Mouse (Mus musculus) layer of hippocampus, adult 2 months (tissue): ENCODE measurements around the gene Mylk. TPM values are rescaled to one million over a fixed set of nuclear protein-coding genes. Genes with fewer than 3 reads are reported as not detected.

Source experiments
- DNase-seq, 2 experiments: peaks; one replicate each; pipeline ENCODE4 v3.0.0; 2022; ENCODE audit warnings: low spot score in 2 of 2
- H3K27ac ChIP-seq: fragments of 200-600 bp; 2 replicates; pipeline ENCODE4 v1.8.1; 2022
- H3K4me3 ChIP-seq: fragments of 200-600 bp; 2 replicates; pipeline ENCODE4 v1.8.1; 2022; ENCODE audit warnings: mild to moderate bottlenecking
- CTCF ChIP-seq: fragments of 200-600 bp; conservative IDR thresholded peaks from 2 replicates; pipeline ENCODE4 v1.8.1; 2022; ENCODE audit warnings: antibody characterized with exemption, mild to moderate bottlenecking, moderate library complexity
- total RNA-seq, 2 experiments: library from RNA; stranded (reverse); gene quantifications; 2 replicates each; pipeline ENCODE4 v1.2.3; 2021

The Mylk gene
- total RNA-seq, 2 experiments from 2014 or later, result 13.1 to 14.2 TPM

- H3K4me3 ChIP-seq, result no peak overlapping the region
- TF ChIP-seq CTCF, result no peak
- no peak overlapping the region for H3K27ac ChIP-seq
- DNase-seq, result no peak
Measured at GRCm38 (mm10) chr16:34839004-34839703, 94.1 kb downstream of the Mylk start.

- no peak overlapping the region for H3K4me3 ChIP-seq
- no peak overlapping the region for H3K27ac ChIP-seq
- TF ChIP-seq CTCF, result no peak
- no peak for DNase-seq
Measured at GRCm38 (mm10) chr16:34839704-34840331, 94.8 kb downstream of the Mylk start.

- no peak for TF ChIP-seq CTCF
- H3K27ac ChIP-seq, result no peak overlapping the region
- no peak for DNase-seq
- no peak overlapping the region for H3K4me3 ChIP-seq
Measured at GRCm38 (mm10) chr16:34844783-34845182, 99.8 kb downstream of the Mylk start.

GRCm38 (mm10) chr16:34847638-34848037, 102.6 kb downstream of the Mylk start:
- Histone ChIP-seq H3K27ac (no peak overlapping the region), H3K4me3 (no peak overlapping the region)
- no peak for DNase-seq
- no peak for TF ChIP-seq CTCF

GRCm38 (mm10) chr16:34854066-34854465, 109.1 kb downstream of the Mylk start:
- no peak for TF ChIP-seq CTCF
- Histone ChIP-seq H3K4me3 (no peak overlapping the region), H3K27ac (no peak overlapping the region)
- DNase-seq, result no peak

GRCm38 (mm10) chr16:34855136-34855535, 110.1 kb downstream of the Mylk start:
- Histone ChIP-seq H3K4me3 (no peak overlapping the region), H3K27ac (no peak overlapping the region)
- no peak for TF ChIP-seq CTCF
- no peak for DNase-seq

GRCm38 (mm10) chr16:34855751-34856150, 110.7 kb downstream of the Mylk start:
- Histone ChIP-seq H3K4me3 (no peak overlapping the region), H3K27ac (no peak overlapping the region)
- DNase-seq, result no peak
- TF ChIP-seq CTCF, result no peak

GRCm38 (mm10) chr16:34857631-34858030, 112.6 kb downstream of the Mylk start:
- DNase-seq, result no peak
- no peak overlapping the region for H3K27ac ChIP-seq
- TF ChIP-seq CTCF, result no peak
- H3K4me3 ChIP-seq, result no peak overlapping the region

GRCm38 (mm10) chr16:34860761-34861160, 115.8 kb downstream of the Mylk start:
- TF ChIP-seq CTCF, result no peak
- DNase-seq, result no peak
- no peak overlapping the region for H3K4me3 ChIP-seq
- H3K27ac ChIP-seq, result no peak overlapping the region

- DNase-seq, result no peak
- Histone ChIP-seq H3K27ac (no peak overlapping the region), H3K4me3 (no peak overlapping the region)
- TF ChIP-seq CTCF, result no peak
Measured at GRCm38 (mm10) chr16:34861744-34862365, 116.8 kb downstream of the Mylk start.

- no peak for TF ChIP-seq CTCF
- no peak overlapping the region for H3K4me3 ChIP-seq
- no peak for DNase-seq
Measured at GRCm38 (mm10) chr16:34865373-34865772, 120.4 kb downstream of the Mylk start.

GRCm38 (mm10) chr16:34867217-34867616, 122.2 kb downstream of the Mylk start:
- TF ChIP-seq CTCF, result peak; percentile 61
- Histone ChIP-seq H3K27ac (no peak overlapping the region), H3K4me3 (no peak overlapping the region)
- no peak for DNase-seq

More at GRCm38 (mm10) chr16:34865373-34865772, 120.4 kb downstream of the Mylk start:
- no peak overlapping the region for H3K27ac ChIP-seq

- no peak overlapping the region for H3K4me3 ChIP-seq
- TF ChIP-seq CTCF, result no peak
- H3K27ac ChIP-seq, result no peak overlapping the region
- no peak for DNase-seq
Measured at GRCm38 (mm10) chr16:34880031-34880778, 135.2 kb downstream of the Mylk start.
